Mouse (Mus musculus): Measurements from ENCODE around the gene Cep295nl. TPM values are rescaled to one million over a fixed set of nuclear protein-coding genes. Genes with fewer than 3 reads are reported as not detected.

The Cep295nl gene
- polyA plus RNA-seq, 1 experiment from 2014 or later: 0.26 TPM

- ATAC-seq (ENCODE audit: low FRiP score): no peak
- Histone ChIP-seq H3K9ac (no peak overlapping the region), H3K4me1 (replicated peaks) (no peaks in the 10 kb centered on the region), H3K4me2 (no peak overlapping the region), H3K27ac (no peak overlapping the region), H3K4me3 (no peak overlapping the region), H3K27me3 (no peaks in the 10 kb centered on the region), H3K9me3 (no peaks in the 10 kb centered on the region), H3K36me3 (no peaks in the 10 kb centered on the region)
- WGBS: 61% methylated on average over 3 of the region's 3 CpGs
These were observed 26.0 kb upstream of the Cep295nl start for GRCm38 (mm10) chr11:118368330-118368729.

GRCm38 (mm10) chr11:118366559-118366958 lies 24.3 kb upstream of the Cep295nl start:
- H3K27ac ChIP-seq: no peak overlapping the region
- no peak overlapping the region for H3K4me3 ChIP-seq
- H3K9ac ChIP-seq: no peak overlapping the region
- H3K27me3 ChIP-seq: 0 out of 2 replicates have a peak, but pooled peaks cover 3% of the 10 kb centered on the region
- 85% methylated on average over 8 of the region's 8 CpGs for WGBS
- no peaks in the 10 kb centered on the region for H3K9me3 ChIP-seq
- no peaks in the 10 kb centered on the region for H3K36me3 ChIP-seq
- no peak overlapping the region for H3K4me2 ChIP-seq
- ATAC-seq (ENCODE audit: low FRiP score): no peak
- peaks cover 7% of the 10 kb centered on the region for H3K4me1 ChIP-seq (replicated peaks)

GRCm38 (mm10) chr11:118366108-118366507 lies 23.8 kb upstream of the Cep295nl start:
- H3K4me1 ChIP-seq (replicated peaks): peaks cover 7% of the 10 kb centered on the region
- ATAC-seq (ENCODE audit: low FRiP score): no peak
- H3K9ac ChIP-seq: no peak overlapping the region
- 0 out of 2 replicates have a peak, but pooled peaks cover 3% of the 10 kb centered on the region for H3K27me3 ChIP-seq
- WGBS: 76% methylated on average over 3 of the region's 3 CpGs
- H3K4me3 ChIP-seq: no peak overlapping the region
- no peaks in the 10 kb centered on the region for H3K9me3 ChIP-seq
- H3K4me2 ChIP-seq: no peak overlapping the region
- no peaks in the 10 kb centered on the region for H3K36me3 ChIP-seq
- no peak overlapping the region for H3K27ac ChIP-seq

DNA sequence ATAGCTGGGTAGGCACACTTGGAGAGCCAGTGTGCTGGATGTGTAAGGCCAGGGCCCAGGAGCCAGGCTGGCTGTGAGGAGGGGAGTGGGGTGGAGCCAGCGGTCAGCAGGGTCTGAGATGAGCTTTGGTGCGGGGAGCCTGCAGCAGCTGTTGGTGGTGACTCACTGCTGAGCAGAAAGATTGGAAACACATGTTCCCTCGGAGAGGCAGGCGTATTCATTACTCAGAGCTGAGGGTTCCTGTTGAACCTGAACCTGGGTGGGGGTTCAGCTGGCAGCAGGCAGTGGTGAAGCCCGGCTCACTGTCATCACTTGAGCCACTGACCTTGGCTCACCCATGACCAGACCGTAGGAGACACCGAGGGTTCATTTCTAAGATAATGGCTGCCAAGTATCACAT lies 22.9 kb upstream of the Cep295nl start:
- 73% methylated on average over 7 of the region's 7 CpGs for WGBS
- no peak for ATAC-seq (ENCODE audit: low FRiP score)

DNA sequence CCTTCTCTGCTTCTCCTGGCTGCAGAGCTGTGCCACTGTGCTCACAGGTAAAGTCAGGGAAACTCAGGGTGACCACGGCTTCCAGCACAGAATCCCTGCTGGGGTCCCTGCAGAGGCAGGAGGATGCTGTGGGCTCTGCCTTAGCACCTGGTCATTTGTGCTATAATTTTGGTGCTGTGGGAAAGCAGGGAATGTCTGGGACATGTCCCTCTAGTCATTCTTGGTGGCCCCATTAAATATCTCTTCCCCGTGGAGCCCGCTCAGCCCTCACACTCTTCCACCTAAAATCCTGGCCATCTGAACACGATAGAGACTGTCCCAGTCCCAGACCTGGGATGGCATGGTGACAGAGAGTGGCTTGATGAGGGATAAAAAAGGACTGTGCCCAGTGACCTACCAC lies 21.7 kb upstream of the Cep295nl start:
- 87% methylated on average over 4 of the region's 4 CpGs for WGBS
- Histone ChIP-seq H3K27me3 (0 out of 2 replicates have a peak, but pooled peaks cover 3% of the 10 kb centered on the region), H3K27ac (no peak overlapping the region), H3K4me3 (no peak overlapping the region), H3K36me3 (no peaks in the 10 kb centered on the region), H3K9me3 (no peaks in the 10 kb centered on the region), H3K9ac (no peak overlapping the region), H3K4me1 (replicated peaks) (peaks cover 7% of the 10 kb centered on the region), H3K4me2 (no peak overlapping the region)
- ATAC-seq (ENCODE audit: low FRiP score): no peak

More for the DNA sequence above, 22.9 kb upstream of the Cep295nl start:
- 0 out of 2 replicates have a peak, but pooled peaks cover 3% of the 10 kb centered on the region for H3K27me3 ChIP-seq
- no peaks in the 10 kb centered on the region for H3K9me3 ChIP-seq
- H3K9ac ChIP-seq: no peak overlapping the region
- H3K4me2 ChIP-seq: no peak overlapping the region
- H3K4me1 ChIP-seq (replicated peaks): peaks cover 7% of the 10 kb centered on the region
- H3K36me3 ChIP-seq: no peaks in the 10 kb centered on the region
- no peak overlapping the region for H3K27ac ChIP-seq
- H3K4me3 ChIP-seq: no peak overlapping the region

DNA sequence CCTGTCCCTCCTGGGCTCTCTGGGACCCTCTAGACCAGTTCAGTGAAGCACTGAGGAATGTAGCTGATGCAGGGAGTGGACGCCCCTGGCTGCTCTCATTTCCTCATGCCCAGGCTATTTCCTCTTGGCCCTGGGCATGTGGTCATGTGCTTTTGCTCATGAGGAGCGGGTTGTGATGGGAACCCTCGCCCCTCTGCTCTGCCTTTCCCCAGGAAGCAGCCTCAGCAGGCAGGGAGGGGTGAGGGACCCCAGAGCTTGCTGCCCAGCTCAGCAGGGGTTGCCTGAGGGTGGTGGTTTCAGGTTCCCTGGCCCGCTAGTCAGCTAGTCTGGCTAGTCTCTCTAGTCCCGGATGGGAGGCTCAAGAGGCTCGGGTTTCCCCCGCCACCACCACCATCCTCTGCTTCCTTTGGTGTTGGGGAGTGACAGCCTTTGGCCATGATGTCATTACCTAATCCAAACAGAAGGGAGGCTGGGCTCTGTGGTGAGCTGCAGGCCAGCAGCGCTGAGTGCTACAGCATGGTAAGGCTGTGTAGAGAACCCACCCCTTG lies 20.7 kb upstream of the Cep295nl start:
- Histone ChIP-seq H3K4me1 (replicated peaks) (peaks cover 7% of the 10 kb centered on the region), H3K4me2 (no peak overlapping the region), H3K36me3 (no peaks in the 10 kb centered on the region), H3K27ac (0 out of 2 replicates have a peak overlapping the region, but pooled peaks have one; percentile 23), H3K9ac (peak overlapping the region; percentile 55; the same call in 1 of the 2 replicates), H3K27me3 (0 out of 2 replicates have a peak, but pooled peaks cover 3% of the 10 kb centered on the region), H3K9me3 (no peaks in the 10 kb centered on the region), H3K4me3 (no peak overlapping the region)
- WGBS: 17% methylated on average over 8 of the region's 8 CpGs
- no peak for ATAC-seq (ENCODE audit: low FRiP score)

DNA sequence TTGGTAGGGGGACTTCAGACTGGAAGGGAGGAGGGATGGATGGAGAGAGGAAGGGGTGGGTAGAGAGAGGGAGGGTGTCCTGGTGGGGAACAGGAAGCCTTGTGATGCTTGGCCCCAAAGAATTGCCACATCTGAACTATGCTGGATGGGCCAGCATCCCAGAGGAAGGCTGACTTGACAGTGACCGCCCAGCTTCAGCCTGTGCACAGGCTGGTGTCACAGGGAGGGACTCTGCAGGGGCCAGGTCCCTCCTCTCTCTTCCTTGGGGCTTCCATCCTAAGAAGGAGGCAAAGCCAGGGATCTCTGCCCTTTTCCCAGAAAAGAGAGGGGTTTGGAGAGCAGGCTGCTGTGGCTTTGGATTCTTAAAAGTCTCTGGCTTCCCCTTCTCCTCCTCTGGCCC lies 20.2 kb upstream of the Cep295nl start:
- Histone ChIP-seq H3K9ac (peak overlapping the region; percentile 55; the same call in 1 of the 2 replicates), H3K9me3 (no peaks in the 10 kb centered on the region)
- 82% methylated on average over 1 of the region's 1 CpGs for WGBS

GRCm38 (mm10) chr11:118360907-118361341 lies 18.6 kb upstream of the Cep295nl start:
- no peak overlapping the region for H3K4me2 ChIP-seq
- no peak for ATAC-seq (ENCODE audit: low FRiP score)
- WGBS: 71% methylated on average over 10 of the region's 10 CpGs

More for the DNA sequence above, 20.2 kb upstream of the Cep295nl start:
- Histone ChIP-seq H3K27me3 (0 out of 2 replicates have a peak, but pooled peaks cover 3% of the 10 kb centered on the region), H3K36me3 (no peaks in the 10 kb centered on the region), H3K27ac (0 out of 2 replicates have a peak overlapping the region, but pooled peaks have one; percentile 12), H3K4me3 (no peak overlapping the region), H3K4me2 (no peak overlapping the region), H3K4me1 (replicated peaks) (peaks cover 7% of the 10 kb centered on the region)
- no peak for ATAC-seq (ENCODE audit: low FRiP score)

DNA sequence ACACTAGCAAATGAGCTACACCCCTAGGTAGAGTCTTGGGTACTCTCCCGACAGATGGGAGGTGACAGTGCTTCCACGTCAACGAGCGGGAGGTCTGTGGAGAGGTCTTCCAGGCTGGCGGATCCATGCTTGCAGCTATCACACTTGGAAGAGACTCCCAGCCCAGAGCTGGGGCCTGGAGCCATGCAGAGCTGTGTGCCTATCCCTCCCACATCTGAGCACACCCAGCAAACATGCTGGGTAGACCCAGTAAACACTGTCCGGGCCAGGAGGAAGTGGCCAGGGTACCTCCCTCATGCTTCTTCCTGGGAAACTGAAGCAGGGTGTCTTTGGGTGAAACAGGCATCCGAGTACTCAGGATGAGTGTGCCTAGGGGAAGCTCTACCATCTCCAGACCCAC lies 18.2 kb upstream of the Cep295nl start:
- no peaks in the 10 kb centered on the region for H3K36me3 ChIP-seq

More at GRCm38 (mm10) chr11:118360907-118361341, 18.6 kb upstream of the Cep295nl start:
- Histone ChIP-seq H3K4me3 (no peak overlapping the region), H3K9ac (no peak overlapping the region), H3K4me1 (replicated peaks) (peaks cover 9% of the 10 kb centered on the region), H3K27ac (no peak overlapping the region), H3K27me3 (0 out of 2 replicates have a peak, but pooled peaks cover 3% of the 10 kb centered on the region), H3K36me3 (no peaks in the 10 kb centered on the region), H3K9me3 (no peaks in the 10 kb centered on the region)

GRCm38 (mm10) chr11:118355640-118356039 lies 13.3 kb upstream of the Cep295nl start, which contains the start of gene Timp2:
Gene Timp2 (minus strand): TSS chr11:118355740.
- peak within 1 kb of the TSS; percentile 84 for H3K4me2 ChIP-seq
- 27% methylated on average over 6 of the region's 6 CpGs for WGBS
- peak within 1 kb of the TSS; percentile 92 for H3K27ac ChIP-seq
- peaks cover 38% of the 10 kb centered on the region for H3K4me1 ChIP-seq (replicated peaks)
- no peaks in the 10 kb centered on the region for H3K36me3 ChIP-seq
- peak within 1 kb of the TSS; percentile 92 for H3K9ac ChIP-seq
- ATAC-seq (ENCODE audit: low FRiP score): no peak; the same call in 1 of the 2 replicates
- peak within 1 kb of the TSS; percentile 82 for H3K4me3 ChIP-seq
- no peaks in the 10 kb centered on the region for H3K9me3 ChIP-seq
- H3K27me3 ChIP-seq: no peaks in the 10 kb centered on the region

More for the DNA sequence above, 18.2 kb upstream of the Cep295nl start:
- H3K27ac ChIP-seq: no peak overlapping the region
- 86% methylated on average over 7 of the region's 7 CpGs for WGBS
- ATAC-seq (ENCODE audit: low FRiP score): no peak
- no peak overlapping the region for H3K9ac ChIP-seq
- H3K4me3 ChIP-seq: no peak overlapping the region
- H3K27me3 ChIP-seq: 0 out of 2 replicates have a peak, but pooled peaks cover 3% of the 10 kb centered on the region
- H3K4me2 ChIP-seq: no peak overlapping the region
- H3K9me3 ChIP-seq: no peaks in the 10 kb centered on the region
- H3K4me1 ChIP-seq (replicated peaks): peaks cover 13% of the 10 kb centered on the region

GRCm38 (mm10) chr11:118355205-118355604 lies 12.9 kb upstream of the Cep295nl start:
- Histone ChIP-seq H3K4me3 (peak overlapping the region; percentile 82), H3K4me1 (replicated peaks) (peaks cover 38% of the 10 kb centered on the region), H3K27ac (peak overlapping the region; percentile 92), H3K9me3 (no peaks in the 10 kb centered on the region), H3K36me3 (no peaks in the 10 kb centered on the region), H3K4me2 (peak overlapping the region; percentile 84), H3K27me3 (no peaks in the 10 kb centered on the region), H3K9ac (peak overlapping the region; percentile 92)
- ATAC-seq (ENCODE audit: low FRiP score): peak; percentile 95
- under 1% methylated on average over 33 of the region's 43 CpGs for WGBS

DNA sequence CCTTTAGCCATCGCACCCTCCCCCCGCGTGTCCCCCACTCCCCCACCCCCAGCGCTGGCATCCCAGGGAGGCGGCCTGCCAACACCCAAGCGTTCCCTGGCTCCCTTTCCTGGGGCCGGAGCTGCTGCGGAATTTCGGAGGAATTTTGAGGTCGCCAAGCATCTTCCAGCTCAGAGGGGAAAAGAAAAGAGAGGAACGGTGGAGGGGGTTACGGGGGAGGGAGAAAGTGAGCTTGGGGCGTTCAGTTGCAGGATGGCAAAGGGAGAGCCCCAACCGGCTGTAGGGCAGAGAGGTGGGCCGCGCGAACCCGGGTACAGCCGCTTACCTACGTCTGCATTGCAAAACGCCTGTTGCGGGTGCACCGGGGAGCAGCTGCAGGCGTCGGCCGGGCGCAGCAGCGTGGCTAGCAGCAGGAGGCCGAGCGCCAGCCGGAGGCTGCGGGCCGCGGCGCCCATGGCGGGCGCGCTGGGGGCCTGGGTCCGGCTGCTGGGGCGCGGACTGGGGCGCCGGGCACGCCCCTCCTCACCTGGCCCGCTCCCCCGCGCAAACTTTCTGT lies 12.4 kb upstream of the Cep295nl start:
- no peaks in the 10 kb centered on the region for H3K9me3 ChIP-seq
- peak overlapping the region; percentile 92 for H3K9ac ChIP-seq
- peaks cover 41% of the 10 kb centered on the region for H3K4me1 ChIP-seq (replicated peaks)
- no peaks in the 10 kb centered on the region for H3K27me3 ChIP-seq
- H3K4me2 ChIP-seq: peak overlapping the region; percentile 84
- peak; percentile 57 for ATAC-seq (ENCODE audit: low FRiP score)
- no peaks in the 10 kb centered on the region for H3K36me3 ChIP-seq
- peak overlapping the region; percentile 82 for H3K4me3 ChIP-seq
- H3K27ac ChIP-seq: peak overlapping the region; percentile 92
- under 1% methylated on average over 47 of the region's 47 CpGs for WGBS

Measured in hindbrain, embryonic 13.5 days (tissue).